In the genomic region with DNA sequence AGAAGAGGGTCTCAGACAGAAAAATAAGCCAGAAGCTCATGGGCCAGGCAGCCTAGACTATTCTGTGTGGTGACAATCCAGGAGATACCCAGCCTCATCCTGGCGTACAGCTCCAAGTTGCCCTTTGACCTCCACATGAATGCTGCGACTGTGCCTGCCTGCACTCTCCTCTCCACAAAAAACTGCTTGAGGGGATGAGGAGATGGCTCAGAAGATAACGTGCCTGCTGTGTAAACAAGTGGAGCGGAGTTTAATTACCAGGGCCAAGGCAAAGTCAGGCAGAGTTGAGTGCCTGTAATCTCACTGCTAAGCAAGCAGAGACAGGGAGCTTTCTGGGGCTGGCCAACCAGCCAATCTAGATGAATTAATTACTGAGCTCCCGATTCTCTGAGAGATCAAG, we compare ENCODE assay signal across 31 mouse cellular contexts. TPM values are rescaled to one million over a fixed set of nuclear protein-coding genes. Genes with fewer than 3 reads are reported as not detected.
DNase-seq lines count a peak whose midpoint lies in the region; ATAC-seq lines count a peak whose summit lies in the region.
"Had no signal": no experiment of that assay in that cellular context is flagged by ENCODE, and none has a peak within 500 bp of the region (broad histone marks: within the 10 kb centered on the region; RNA-seq: fewer than 3 reads in every experiment).

No protein-coding gene starts in this region.

- ATAC-seq in intestine, embryonic 16.5 days: peak; percentile 53; the same call in 1 of the 2 replicates
- ATAC-seq: forebrain, embryonic 13.5 days; forebrain, embryonic 16.5 days; hindbrain, postnatal 0 days; inflammation-experienced regulatory T-cells, adult 6 months had no signal

- H3K27ac ChIP-seq in intestine, embryonic 16.5 days (ENCODE audit: low read length): no peak overlapping the region
- H3K27ac ChIP-seq: forebrain, embryonic 10.5 days; forebrain, embryonic 13.5 days; gastrocnemius, adult 2 months; heart, embryonic 15.5 days; hindbrain, embryonic 14.5 days; hindbrain, postnatal 0 days had no signal

- H3K27me3 ChIP-seq in intestine, embryonic 16.5 days (replicated peaks; ENCODE audit: control insufficient read depth, insufficient read depth, low read length): no peaks in the 10 kb centered on the region; the same call in 1 of the 2 replicates
- H3K27me3 ChIP-seq: forebrain, embryonic 13.5 days had no signal

- intact Hi-C loops in heart, postnatal 25 days (cut with DNase I): no loop called here

- no peaks in the 10 kb centered on the region for H3K4me1 ChIP-seq in intestine, embryonic 16.5 days (ENCODE audit: control insufficient read depth, insufficient read depth, low read length)
- H3K4me1 ChIP-seq: forebrain, embryonic 10.5 days; forebrain, embryonic 13.5 days; heart, embryonic 12.5 days; heart, embryonic 15.5 days had no signal

- DNase-seq in heart, adult 11 months: peak; percentile 50
- DNase-seq in heart, postnatal 25 days (ENCODE audit: low spot score): no peak
- DNase-seq in testis, postnatal 10 days (ENCODE audit: low spot score): peak; percentile 23
- DNase-seq in testis, postnatal 14 days (ENCODE audit: low spot score): no peak
- DNase-seq in layer of hippocampus, adult 8-10 months (ENCODE audit: low spot score in 2 of 2): no peak
- no peak for DNase-seq in adrenal gland, adult (ENCODE audit: inconsistent age in 2 of 2, low spot score in 1 of 2)
- DNase-seq: adrenal gland, adult 8-10 months; adrenal gland, postnatal 25 days; B cell, adult 2 months; cerebellum, adult 11-12 months; cerebellum, adult 8-10 months; cerebellum, postnatal 14 days; gastrocnemius, adult 2 months; gastrocnemius, postnatal 14 days; heart, adult 18-20 months; heart, postnatal 10 days; heart, postnatal 4 days had no signal

- H3K4me3 ChIP-seq in intestine, embryonic 16.5 days (ENCODE audit: low read length): no peak overlapping the region
- H3K4me3 ChIP-seq: forebrain, embryonic 10.5 days; forebrain, embryonic 13.5 days; gastrocnemius, adult 2 months; heart, embryonic 12.5 days; heart, embryonic 15.5 days had no signal

- no peaks in the 10 kb centered on the region for H3K36me3 ChIP-seq in intestine, embryonic 16.5 days (ENCODE audit: control insufficient read depth, insufficient read depth, low read length)
- H3K36me3 ChIP-seq: forebrain, embryonic 10.5 days; heart, embryonic 12.5 days; heart, embryonic 15.5 days had no signal

- peak overlapping the region; percentile 6; the same call in 1 of the 2 replicates for H3K9ac ChIP-seq in intestine, embryonic 16.5 days (ENCODE audit: low read depth, low read length)
- H3K9ac ChIP-seq: forebrain, embryonic 13.5 days; heart, embryonic 12.5 days; heart, embryonic 15.5 days; hindbrain, embryonic 14.5 days had no signal

- no peak overlapping the region for H3K4me2 ChIP-seq in intestine, embryonic 16.5 days (ENCODE audit: low read depth, low read length)
- H3K4me2 ChIP-seq: forebrain, embryonic 13.5 days; heart, embryonic 12.5 days; heart, embryonic 15.5 days; hindbrain, embryonic 14.5 days had no signal

- peaks cover 3% of the 10 kb centered on the region; the same call in 1 of the 2 replicates for H3K9me3 ChIP-seq in intestine, embryonic 16.5 days (ENCODE audit: control insufficient read depth, low read length)
- H3K9me3 ChIP-seq: heart, embryonic 12.5 days; heart, embryonic 15.5 days had no signal

- 16% methylated on average over 5 of the region's 5 CpGs for WGBS in intestine, embryonic 16.5 days

RNA-seq across cellular contexts. Expression of a gene that starts 13.5 kb away (rescaled TPM):
- total RNA-seq in heart, postnatal 25 days (2021): 100 to 1,000 TPM; 136 to 207 TPM
- polyA plus RNA-seq in intestine, embryonic 16.5 days (2015; fragmentation: Nextera tagmentation; extraction: Ambion mirVana): 679 and 790 TPM in 2 replicates
- total RNA-seq in layer of hippocampus, adult 8-10 months (2022): 1,000 to 10,000 TPM in 2 of 4 experiments, 100 to 1,000 TPM in 2; 961 to 1,174 (median 991) TPM

RNA-seq across cellular contexts. Expression of a gene that starts 21.7 kb away (rescaled TPM):
- 10 to 100 TPM; 27.9 to 28.6 TPM for total RNA-seq in heart, postnatal 25 days (2021)
- 21.1 and 21.7 TPM in 2 replicates for polyA plus RNA-seq in intestine, embryonic 16.5 days (2015; fragmentation: Nextera tagmentation; extraction: Ambion mirVana)
- 10 to 100 TPM; 44.8 to 62.6 (median 50.4) TPM for total RNA-seq in layer of hippocampus, adult 8-10 months (2022)

RNA-seq across cellular contexts. Expression of a gene that starts 33.6 kb away (rescaled TPM):
- not detected for total RNA-seq in heart, postnatal 25 days (2021)
- not detected in 2 replicates for polyA plus RNA-seq in intestine, embryonic 16.5 days (2015; fragmentation: Nextera tagmentation; extraction: Ambion mirVana)
- total RNA-seq in layer of hippocampus, adult 8-10 months (2022): not detected
- total RNA-seq: adrenal gland, adult 8-10 months; adrenal gland, postnatal 25 days; CH12.LX; gastrocnemius, adult 2 months; gastrocnemius, postnatal 14 days; gastrocnemius, postnatal 4 days; heart, adult 18-20 months; heart, postnatal 10 days; heart, postnatal 4 days; hindbrain, postnatal 0 days; MEL had no signal
- polyA plus RNA-seq: brain, embryonic 14.5 days; embryonic facial prominence, embryonic 14.5 days; forebrain, embryonic 10.5 days; heart, embryonic 12.5 days; heart, embryonic 15.5 days had no signal

Comparison
In these comparisons a context has a peak if more than half of its experiments do, and no peak if none do; other contexts are left out.
1. DNase-seq: peak in heart, adult 11 months (single experiment) and testis, postnatal 10 days (single experiment); none in heart, postnatal 25 days (single experiment), testis, postnatal 14 days (single experiment), layer of hippocampus, adult 8-10 months (0 of 2) and adrenal gland, adult (0 of 2).
2. RNA of a gene that starts 13.5 kb away (total RNA-seq): 961 to 1,174 TPM in layer of hippocampus, adult 8-10 months; 136 to 207 TPM in heart, postnatal 25 days; every median in the first group is over 4 times any median in the second.